Mouse (Mus musculus): Measurements from ENCODE around the gene Crisp2. TPM values are rescaled to one million over a fixed set of nuclear protein-coding genes. Genes with fewer than 3 reads are reported as not detected.

The Crisp2 gene
- polyA plus RNA-seq, 1 experiment from 2014 or later: not detected

- Histone ChIP-seq H3K27ac (ENCODE audit: low read depth, low read length) (no peak overlapping the region), H3K9ac (ENCODE audit: low read length) (no peak overlapping the region), H3K9me3 (replicated peaks; ENCODE audit: control insufficient read depth, low read length) (no peaks in the 10 kb centered on the region), H3K36me3 (ENCODE audit: control insufficient read depth, insufficient read depth, low read length) (no peaks in the 10 kb centered on the region), H3K4me2 (ENCODE audit: low read length) (no peak overlapping the region), H3K27me3 (replicated peaks; ENCODE audit: control insufficient read depth, insufficient read depth, low read length) (no peaks in the 10 kb centered on the region), H3K4me1 (ENCODE audit: control insufficient read depth, insufficient read depth, low read length) (no peaks in the 10 kb centered on the region), H3K4me3 (ENCODE audit: low read depth, low read length) (no peak overlapping the region)
- DNase-seq (ENCODE audit: low spot score) (no peak), ATAC-seq (no peak)
- 92% methylated on average over 1 of the region's 1 CpGs for WGBS
Measured at GRCm38 (mm10) chr17:40811560-40811959, 4.8 kb upstream of the Crisp2 start.

GRCm38 (mm10) chr17:40810934-40811333 lies 4.1 kb upstream of the Crisp2 start, which contains the start of gene Rhag:
Gene Rhag (plus strand): TSS chr17:40811126.
- Histone ChIP-seq H3K4me2 (ENCODE audit: low read length) (no peak within 1 kb of the TSS), H3K9ac (ENCODE audit: low read length) (no peak within 1 kb of the TSS), H3K36me3 (ENCODE audit: control insufficient read depth, insufficient read depth, low read length) (no peaks in the 10 kb centered on the region), H3K27me3 (replicated peaks; ENCODE audit: control insufficient read depth, insufficient read depth, low read length) (no peaks in the 10 kb centered on the region), H3K27ac (ENCODE audit: low read depth, low read length) (no peak within 1 kb of the TSS), H3K9me3 (replicated peaks; ENCODE audit: control insufficient read depth, low read length) (no peaks in the 10 kb centered on the region), H3K4me1 (ENCODE audit: control insufficient read depth, insufficient read depth, low read length) (no peaks in the 10 kb centered on the region), H3K4me3 (ENCODE audit: low read depth, low read length) (no peak within 1 kb of the TSS)
- ATAC-seq (no peak), DNase-seq (ENCODE audit: low spot score) (no peak)
- WGBS: 77% methylated on average over 1 of the region's 1 CpGs

DNA sequence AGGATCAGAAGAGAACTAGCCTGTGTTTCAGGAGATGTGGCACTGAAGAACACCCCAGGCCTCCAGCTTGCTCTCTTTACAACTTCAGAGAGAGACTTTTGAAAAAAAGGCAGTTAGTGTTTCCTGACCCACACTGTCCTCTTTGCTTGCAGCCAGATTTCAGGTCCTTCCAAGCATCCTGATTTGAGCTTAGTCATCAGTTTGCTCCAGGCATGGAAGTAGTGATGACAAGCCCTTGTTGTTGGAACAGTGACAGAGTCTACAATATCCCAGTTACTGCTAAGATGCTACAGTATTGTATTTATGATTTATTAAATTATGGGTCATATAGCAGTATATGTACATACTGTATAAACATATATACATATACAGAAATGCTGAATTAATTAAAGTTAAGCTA lies 1.3 kb upstream of the Crisp2 start:
- Histone ChIP-seq H3K36me3 (ENCODE audit: control insufficient read depth, insufficient read depth, low read length) (no peaks in the 10 kb centered on the region), H3K27ac (ENCODE audit: low read depth, low read length) (no peak overlapping the region), H3K9me3 (replicated peaks; ENCODE audit: control insufficient read depth, low read length) (no peaks in the 10 kb centered on the region), H3K27me3 (replicated peaks; ENCODE audit: control insufficient read depth, insufficient read depth, low read length) (no peaks in the 10 kb centered on the region), H3K4me1 (ENCODE audit: control insufficient read depth, insufficient read depth, low read length) (no peaks in the 10 kb centered on the region), H3K9ac (ENCODE audit: low read length) (no peak overlapping the region), H3K4me3 (ENCODE audit: low read depth, low read length) (no peak overlapping the region), H3K4me2 (ENCODE audit: low read length) (no peak overlapping the region)
- ATAC-seq (no peak), DNase-seq (ENCODE audit: low spot score) (no peak)

GRCm38 (mm10) chr17:40806550-40806949 lies 253 bp downstream of the Crisp2 start:
- DNase-seq (ENCODE audit: low spot score) (no peak), ATAC-seq (no peak)
- Histone ChIP-seq H3K36me3 (ENCODE audit: control insufficient read depth, insufficient read depth, low read length) (no peaks in the 10 kb centered on the region), H3K27me3 (replicated peaks; ENCODE audit: control insufficient read depth, insufficient read depth, low read length) (no peaks in the 10 kb centered on the region), H3K4me2 (ENCODE audit: low read length) (no peak overlapping the region), H3K4me1 (ENCODE audit: control insufficient read depth, insufficient read depth, low read length) (no peaks in the 10 kb centered on the region), H3K27ac (ENCODE audit: low read depth, low read length) (no peak overlapping the region), H3K9ac (ENCODE audit: low read length) (no peak overlapping the region), H3K4me3 (ENCODE audit: low read depth, low read length) (no peak overlapping the region), H3K9me3 (replicated peaks; ENCODE audit: control insufficient read depth, low read length) (no peaks in the 10 kb centered on the region)
- 76% methylated on average over 3 of the region's 3 CpGs for WGBS

DNA sequence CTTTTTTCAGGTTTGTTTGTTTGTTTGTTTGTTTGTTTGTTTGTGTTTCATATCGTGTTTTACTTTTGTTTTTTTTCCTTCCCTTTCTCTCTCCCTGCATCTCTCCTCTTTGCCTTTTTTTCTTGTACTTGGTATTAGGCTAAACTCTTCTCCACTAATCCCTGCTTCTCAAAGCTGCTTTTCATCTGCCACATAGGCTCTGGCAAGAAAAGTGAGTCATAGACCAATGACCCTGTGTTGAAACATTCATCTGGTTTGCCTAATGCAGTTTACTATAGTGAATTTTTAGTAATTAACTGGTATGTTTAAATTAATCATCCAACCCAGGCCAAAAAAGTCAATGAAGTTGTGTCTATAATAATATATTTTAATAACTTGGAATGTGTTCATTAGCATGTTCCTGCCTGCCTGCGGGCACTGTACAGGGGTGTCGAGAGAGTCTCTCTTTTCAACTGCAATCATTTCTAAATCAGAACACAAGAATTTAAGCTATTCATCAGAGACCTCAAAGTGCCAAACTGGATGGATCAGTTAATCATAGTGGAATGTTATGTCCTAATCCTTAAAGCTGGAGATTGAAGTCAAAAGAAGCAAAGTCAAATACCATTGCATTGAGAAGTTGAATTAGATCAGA lies 4.0 kb downstream of the Crisp2 start:
- no peaks in the 10 kb centered on the region for H3K4me1 ChIP-seq (ENCODE audit: control insufficient read depth, insufficient read depth, low read length)
- no peaks in the 10 kb centered on the region for H3K9me3 ChIP-seq (replicated peaks; ENCODE audit: control insufficient read depth, low read length)
- DNase-seq (ENCODE audit: low spot score): no peak
- H3K27me3 ChIP-seq (replicated peaks; ENCODE audit: control insufficient read depth, insufficient read depth, low read length): no peaks in the 10 kb centered on the region
- no peak overlapping the region for H3K27ac ChIP-seq (ENCODE audit: low read depth, low read length)
- H3K4me2 ChIP-seq (ENCODE audit: low read length): no peak overlapping the region
- no peak overlapping the region for H3K4me3 ChIP-seq (ENCODE audit: low read depth, low read length)
- H3K36me3 ChIP-seq (ENCODE audit: control insufficient read depth, insufficient read depth, low read length): no peaks in the 10 kb centered on the region
- 89% methylated on average over 3 of the region's 3 CpGs for WGBS
- ATAC-seq: no peak
- no peak overlapping the region for H3K9ac ChIP-seq (ENCODE audit: low read length)

- H3K9me3 ChIP-seq (replicated peaks; ENCODE audit: control insufficient read depth, low read length): no peaks in the 10 kb centered on the region
- ATAC-seq (no peak), DNase-seq (ENCODE audit: low spot score) (no peak)
- H3K4me2 ChIP-seq (ENCODE audit: low read length): no peak overlapping the region
- no peak overlapping the region for H3K9ac ChIP-seq (ENCODE audit: low read length)
- H3K36me3 ChIP-seq (ENCODE audit: control insufficient read depth, insufficient read depth, low read length): no peaks in the 10 kb centered on the region
- H3K4me1 ChIP-seq (ENCODE audit: control insufficient read depth, insufficient read depth, low read length): no peaks in the 10 kb centered on the region
- H3K4me3 ChIP-seq (ENCODE audit: low read depth, low read length): no peak overlapping the region
- 64% methylated on average over 20 of the region's 20 CpGs for WGBS
- H3K27me3 ChIP-seq (replicated peaks; ENCODE audit: control insufficient read depth, insufficient read depth, low read length): no peaks in the 10 kb centered on the region
- H3K27ac ChIP-seq (ENCODE audit: low read depth, low read length): no peak overlapping the region
Measured at GRCm38 (mm10) chr17:40793921-40794854, 12.6 kb downstream of the Crisp2 start.

GRCm38 (mm10) chr17:40789877-40790276 lies 16.9 kb downstream of the Crisp2 start:
- Histone ChIP-seq H3K4me3 (ENCODE audit: low read depth, low read length) (no peak overlapping the region), H3K27ac (ENCODE audit: low read depth, low read length) (no peak overlapping the region), H3K36me3 (ENCODE audit: control insufficient read depth, insufficient read depth, low read length) (no peaks in the 10 kb centered on the region), H3K27me3 (replicated peaks; ENCODE audit: control insufficient read depth, insufficient read depth, low read length) (no peaks in the 10 kb centered on the region), H3K9ac (ENCODE audit: low read length) (no peak overlapping the region), H3K4me1 (ENCODE audit: control insufficient read depth, insufficient read depth, low read length) (no peaks in the 10 kb centered on the region), H3K9me3 (replicated peaks; ENCODE audit: control insufficient read depth, low read length) (no peaks in the 10 kb centered on the region), H3K4me2 (ENCODE audit: low read length) (no peak overlapping the region)
- ATAC-seq (no peak), DNase-seq (ENCODE audit: low spot score) (no peak)

DNA sequence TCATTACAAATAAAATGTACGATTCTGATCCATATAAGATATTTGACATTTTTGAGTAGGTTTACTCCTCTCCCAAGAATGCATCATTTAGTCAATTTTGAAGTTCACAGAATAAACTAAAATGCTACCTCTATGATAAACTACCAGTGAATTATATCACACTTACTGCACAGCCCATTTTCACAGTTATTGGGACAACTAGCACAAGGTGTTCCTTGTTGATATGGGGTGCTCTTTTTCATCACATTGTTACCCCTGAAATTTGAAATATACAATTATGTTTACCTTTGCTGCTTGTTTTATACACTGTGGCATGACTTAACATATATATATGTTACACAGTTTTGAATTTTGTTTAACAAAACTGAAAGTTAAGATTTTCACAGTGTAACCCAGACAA lies 39.7 kb downstream of the Crisp2 start:
- Histone ChIP-seq H3K27ac (ENCODE audit: low read depth, low read length) (no peak overlapping the region), H3K4me2 (ENCODE audit: low read length) (no peak overlapping the region), H3K9me3 (replicated peaks; ENCODE audit: control insufficient read depth, low read length) (no peaks in the 10 kb centered on the region), H3K9ac (ENCODE audit: low read length) (no peak overlapping the region), H3K4me3 (ENCODE audit: low read depth, low read length) (no peak overlapping the region), H3K36me3 (ENCODE audit: control insufficient read depth, insufficient read depth, low read length) (no peaks in the 10 kb centered on the region), H3K4me1 (ENCODE audit: control insufficient read depth, insufficient read depth, low read length) (no peaks in the 10 kb centered on the region), H3K27me3 (replicated peaks; ENCODE audit: control insufficient read depth, insufficient read depth, low read length) (no peaks in the 10 kb centered on the region)
- ATAC-seq: no peak
- WGBS: 89% methylated on average over 1 of the region's 1 CpGs
- no peak for DNase-seq (ENCODE audit: low spot score)

GRCm38 (mm10) chr17:40763662-40764061 lies 43.1 kb downstream of the Crisp2 start:
- no peaks in the 10 kb centered on the region for H3K27me3 ChIP-seq (replicated peaks; ENCODE audit: control insufficient read depth, insufficient read depth, low read length)
- H3K4me1 ChIP-seq (ENCODE audit: control insufficient read depth, insufficient read depth, low read length): no peaks in the 10 kb centered on the region
- no peak overlapping the region for H3K4me3 ChIP-seq (ENCODE audit: low read depth, low read length)
- H3K9ac ChIP-seq (ENCODE audit: low read length): no peak overlapping the region
- no peaks in the 10 kb centered on the region for H3K36me3 ChIP-seq (ENCODE audit: control insufficient read depth, insufficient read depth, low read length)
- ATAC-seq (no peak), DNase-seq (ENCODE audit: low spot score) (no peak)
- H3K9me3 ChIP-seq (replicated peaks; ENCODE audit: control insufficient read depth, low read length): no peaks in the 10 kb centered on the region
- no peak overlapping the region for H3K4me2 ChIP-seq (ENCODE audit: low read length)
- no peak overlapping the region for H3K27ac ChIP-seq (ENCODE audit: low read depth, low read length)
- 82% methylated on average over 4 of the region's 4 CpGs for whole genome bisulfite sequencing
